Mouse (Mus musculus) brain, embryonic 14.5 days (tissue): ENCODE data around the gene Amy2a2.
"Not testable (repeated sequence)": the region's sequence is repeated elsewhere in the genome, so short reads cannot be mapped to it uniquely, and the experiment has no call there.

ENCODE experiments used
- CTCF ChIP-seq: fragments of 200-500 bp; IDR thresholded peaks from 2 replicates; pipeline ENCODE4 v1.5.1; 2012; ENCODE audit warnings: inconsistent platforms, mild to moderate bottlenecking, moderate library complexity, borderline replicate concordance; ENCODE audit not compliant: insufficient read depth, insufficient read length; ENCODE audit errors: extremely low read depth
- POLR2A ChIP-seq: fragments of 200-500 bp; IDR thresholded peaks from 2 replicates; pipeline ENCODE4 v1.6.1; 2012; ENCODE audit warnings: mild to moderate bottlenecking, inconsistent platforms, borderline replicate concordance; ENCODE audit not compliant: poor library complexity, insufficient read depth, insufficient read length, severe bottlenecking; ENCODE audit errors: extremely low read depth

- TF ChIP-seq CTCF, POLR2A: not testable (repeated sequence)
Observed at GRCm38 (mm10) chr3:113312937-113313336, 43.5 kb downstream of the Amy2a2 start.
